Mouse (Mus musculus) heart, embryonic 12.5 days (tissue): ENCODE data around the gene Dnah7a. TPM values are rescaled to one million over a fixed set of nuclear protein-coding genes. Genes with fewer than 3 reads are reported as not detected.
"Not testable (repeated sequence)": the region's sequence is repeated elsewhere in the genome, so short reads cannot be mapped to it uniquely, and the experiment has no call there.

ENCODE experiments used
- ATAC-seq: fragments of 200-750 bp; cut with Nextera tagmentation; 2 replicates; pipeline ENCODE4 v1.8.0; 2017; ENCODE audit warnings: moderate TSS enrichment, moderate library complexity; ENCODE audit not compliant: insufficient number of reproducible peaks, low FRiP score
- H3K27ac ChIP-seq: fragments of 300-500 bp; sonication (generic); 2 replicates; pipeline ENCODE4 v1.5.1; 2016; ENCODE audit warnings: mild to moderate bottlenecking, moderate library complexity; ENCODE audit not compliant: poor library complexity, severe bottlenecking
- H3K27me3 ChIP-seq: fragments of 300-500 bp; sonication (generic); replicated peaks from 2 replicates; pipeline ENCODE4 v1.6.1; 2016; ENCODE audit warnings: mild to moderate bottlenecking, moderate library complexity
- H3K36me3 ChIP-seq: fragments of 300-500 bp; sonication (generic); 2 replicates; pipeline ENCODE4 v1.6.1; 2016; ENCODE audit warnings: mild to moderate bottlenecking, moderate library complexity
- H3K4me1 ChIP-seq: fragments of 300-500 bp; sonication (generic); replicated peaks from 2 replicates; pipeline ENCODE4 v1.6.1; 2016; ENCODE audit warnings: mild to moderate bottlenecking
- H3K4me2 ChIP-seq: fragments of 300-500 bp; sonication (generic); 2 replicates; pipeline ENCODE4 v1.6.1; 2016; ENCODE audit warnings: mild to moderate bottlenecking, moderate library complexity
- H3K4me3 ChIP-seq: fragments of 300-500 bp; sonication (generic); 2 replicates; pipeline ENCODE4 v1.5.1; 2016; ENCODE audit warnings: mild to moderate bottlenecking
- H3K9ac ChIP-seq: fragments of 300-500 bp; sonication (generic); 2 replicates; pipeline ENCODE4 v1.6.1; 2016; ENCODE audit warnings: mild to moderate bottlenecking, moderate library complexity
- H3K9me3 ChIP-seq: fragments of 300-500 bp; sonication (generic); replicated peaks from 2 replicates; pipeline ENCODE4 v1.6.1; 2016; ENCODE audit warnings: mild to moderate bottlenecking, moderate library complexity
- WGBS: fragments of 180-500 bp; shearing (Covaris S2); methylation state at CpG from one replicate; pipeline ENCODE4 v1.1.7; 2016; 5-methylcytosine and 5-hydroxymethylcytosine counted together
- polyA plus RNA-seq: library from polyadenylated mRNA; unstranded; fragments of >200 nt; fragmentation: Nextera tagmentation; extraction: Ambion mirVana; gene quantifications from 2 replicates; pipeline ENCODE4 v1.2.1, GENCODE M21; 2016

The Dnah7a gene
- polyA plus RNA-seq, 1 experiment from 2014 or later, result 1.8 TPM

- WGBS, result 87% methylated on average over 3 of the region's 3 CpGs
- no peak for ATAC-seq
- no peak overlapping the region for H3K27ac ChIP-seq
These were observed 30.0 kb upstream of the Dnah7a start for GRCm38 (mm10) chr1:53736583-53736982.

GRCm38 (mm10) chr1:53728489-53729225 is 22.1 kb upstream of the Dnah7a start:
- peak overlapping the region; percentile 61 for H3K27ac ChIP-seq
- H3K36me3 ChIP-seq, result no peaks in the 10 kb centered on the region
- no peak overlapping the region for H3K4me3 ChIP-seq
- no peak for ATAC-seq
- no peaks in the 10 kb centered on the region for H3K27me3 ChIP-seq
- H3K9ac ChIP-seq, result no peak overlapping the region
- peaks cover 17% of the 10 kb centered on the region for H3K4me1 ChIP-seq
- H3K9me3 ChIP-seq, result no peaks in the 10 kb centered on the region
- 8% methylated on average over 5 of the region's 5 CpGs for WGBS
- H3K4me2 ChIP-seq, result no peak overlapping the region; the same call in 1 of the 2 replicates

More at GRCm38 (mm10) chr1:53736583-53736982, 30.0 kb upstream of the Dnah7a start:
- Histone ChIP-seq H3K4me2 (no peak overlapping the region), H3K9me3 (no peaks in the 10 kb centered on the region), H3K36me3 (no peaks in the 10 kb centered on the region), H3K4me1 (no peaks in the 10 kb centered on the region), H3K27me3 (no peaks in the 10 kb centered on the region), H3K4me3 (no peak overlapping the region), H3K9ac (no peak overlapping the region)

GRCm38 (mm10) chr1:53726883-53727282 is 20.3 kb upstream of the Dnah7a start:
- H3K9me3 ChIP-seq, result no peaks in the 10 kb centered on the region
- no peaks in the 10 kb centered on the region for H3K27me3 ChIP-seq
- no peak overlapping the region for H3K4me2 ChIP-seq
- no peak for ATAC-seq
- 83% methylated on average over 2 of the region's 2 CpGs for WGBS
- no peak overlapping the region for H3K9ac ChIP-seq
- no peak overlapping the region for H3K27ac ChIP-seq
- no peak overlapping the region for H3K4me3 ChIP-seq
- H3K36me3 ChIP-seq, result no peaks in the 10 kb centered on the region
- peaks cover 17% of the 10 kb centered on the region for H3K4me1 ChIP-seq

- no peak for ATAC-seq
- no peak overlapping the region for H3K9ac ChIP-seq
- no peaks in the 10 kb centered on the region for H3K27me3 ChIP-seq
- H3K4me2 ChIP-seq, result no peak overlapping the region
- H3K36me3 ChIP-seq, result no peaks in the 10 kb centered on the region
- no peak overlapping the region for H3K27ac ChIP-seq
- H3K4me3 ChIP-seq, result no peak overlapping the region
- H3K9me3 ChIP-seq, result no peaks in the 10 kb centered on the region
- H3K4me1 ChIP-seq, result no peaks in the 10 kb centered on the region
These were observed 14.8 kb upstream of the Dnah7a start for GRCm38 (mm10) chr1:53721353-53721752.

- Histone ChIP-seq H3K4me2 (no peak overlapping the region), H3K27ac (no peak overlapping the region), H3K36me3 (no peaks in the 10 kb centered on the region), H3K27me3 (no peaks in the 10 kb centered on the region), H3K4me1 (no peaks in the 10 kb centered on the region), H3K9me3 (no peaks in the 10 kb centered on the region), H3K4me3 (no peak overlapping the region), H3K9ac (no peak overlapping the region)
- WGBS, result 57% methylated on average over 5 of the region's 5 CpGs
- no peak for ATAC-seq
These were observed 14.2 kb upstream of the Dnah7a start for GRCm38 (mm10) chr1:53720601-53721351.

GRCm38 (mm10) chr1:53715966-53716515 is 9.5 kb upstream of the Dnah7a start:
- Histone ChIP-seq H3K4me3 (no peak overlapping the region), H3K4me2 (no peak overlapping the region), H3K9me3 (no peaks in the 10 kb centered on the region), H3K27ac (no peak overlapping the region), H3K9ac (no peak overlapping the region), H3K4me1 (no peaks in the 10 kb centered on the region), H3K27me3 (no peaks in the 10 kb centered on the region), H3K36me3 (no peaks in the 10 kb centered on the region)
- no peak for ATAC-seq
- 69% methylated on average over 1 of the region's 1 CpGs for WGBS

- no peaks in the 10 kb centered on the region for H3K4me1 ChIP-seq
- ATAC-seq, result no peak
- no peak overlapping the region for H3K4me3 ChIP-seq
- H3K27me3 ChIP-seq, result no peaks in the 10 kb centered on the region
- H3K9me3 ChIP-seq, result no peaks in the 10 kb centered on the region
- H3K4me2 ChIP-seq, result no peak overlapping the region
- WGBS, result 3% methylated on average over 4 of the region's 4 CpGs
- no peaks in the 10 kb centered on the region for H3K36me3 ChIP-seq
- H3K9ac ChIP-seq, result no peak overlapping the region
- no peak overlapping the region for H3K27ac ChIP-seq
These were observed 8.9 kb upstream of the Dnah7a start for GRCm38 (mm10) chr1:53715446-53715845.

- not testable (repeated sequence) for H3K4me1 ChIP-seq, H3K27me3 ChIP-seq, ATAC-seq, H3K9me3 ChIP-seq, H3K9ac ChIP-seq, H3K36me3 ChIP-seq, H3K4me3 ChIP-seq, H3K4me2 ChIP-seq, H3K27ac ChIP-seq
- 43% methylated on average over 3 of the region's 3 CpGs for WGBS
These were observed 6.8 kb upstream of the Dnah7a start for GRCm38 (mm10) chr1:53713383-53713782.

GRCm38 (mm10) chr1:53711069-53711468 is 4.5 kb upstream of the Dnah7a start:
- no peak overlapping the region for H3K4me3 ChIP-seq
- no peak overlapping the region for H3K9ac ChIP-seq
- 0 out of 2 replicates have a peak, but pooled peaks cover 10% of the 10 kb centered on the region for H3K4me1 ChIP-seq
- no peak overlapping the region for H3K4me2 ChIP-seq
- no peaks in the 10 kb centered on the region for H3K36me3 ChIP-seq
- no peak for ATAC-seq
- no peak overlapping the region for H3K27ac ChIP-seq
- H3K27me3 ChIP-seq, result no peaks in the 10 kb centered on the region
- no peaks in the 10 kb centered on the region for H3K9me3 ChIP-seq
- WGBS, result 89% methylated on average over 9 of the region's 9 CpGs

- not testable (repeated sequence) for ATAC-seq, H3K27ac ChIP-seq, H3K4me2 ChIP-seq, H3K9ac ChIP-seq, H3K4me3 ChIP-seq, H3K36me3 ChIP-seq, H3K27me3 ChIP-seq, H3K9me3 ChIP-seq
- 80% methylated on average over 5 of the region's 5 CpGs for WGBS
- H3K4me1 ChIP-seq, result 0 out of 2 replicates have a peak, but pooled peaks cover 12% of the 10 kb centered on the region
These were observed 3.0 kb upstream of the Dnah7a start for GRCm38 (mm10) chr1:53709602-53710001.

GRCm38 (mm10) chr1:53704164-53704563 is 2.4 kb downstream of the Dnah7a start:
- WGBS, result 78% methylated on average over 5 of the region's 5 CpGs
- no peak for ATAC-seq

More at GRCm38 (mm10) chr1:53704164-53704563, 2.4 kb downstream of the Dnah7a start:
- Histone ChIP-seq H3K4me1 (0 out of 2 replicates have a peak, but pooled peaks cover 12% of the 10 kb centered on the region), H3K4me3 (no peak overlapping the region), H3K36me3 (no peaks in the 10 kb centered on the region), H3K9ac (no peak overlapping the region), H3K27ac (no peak overlapping the region), H3K4me2 (no peak overlapping the region), H3K9me3 (0 out of 2 replicates have a peak, but pooled peaks cover 2% of the 10 kb centered on the region), H3K27me3 (no peaks in the 10 kb centered on the region)
